Mouse (Mus musculus): ENCODE data around the gene Zfp740. TPM values are rescaled to one million over a fixed set of nuclear protein-coding genes. Genes with fewer than 3 reads are reported as not detected.
"Not testable (repeated sequence)": the region's sequence is repeated elsewhere in the genome, so short reads cannot be mapped to it uniquely, and the experiment has no call there.

Gene Zfp740
- 31.1 and 38.4 TPM in 2 replicates for total RNA-seq (2014; rRNA removed; ENCODE audit: low replicate concordance)
- 17.7 and 18.8 TPM in 2 replicates for polyA plus RNA-seq (2015; fragmentation: Nextera tagmentation; extraction: Ambion mirVana)

- under 1% methylated on average over 56 of the region's 68 CpGs for WGBS
- DNase-seq (ENCODE audit: low spot score), result peak; percentile 97
These were observed at the start of gene Zfp740 for GRCm38 (mm10) chr15:102202971-102203834. TSS of gene Zfp740 (plus strand) at chr15:102203249.

GRCm38 (mm10) chr15:102155006-102155405, 48.0 kb upstream of the Zfp740 start:
- H3K4me3 ChIP-seq (ENCODE audit: low read depth, low read length); H3K27me3 ChIP-seq (ENCODE audit: control insufficient read depth, insufficient read depth, low read length); H3K4me1 ChIP-seq (ENCODE audit: control insufficient read depth, insufficient read depth); ATAC-seq (ENCODE audit: insufficient read depth, low read depth); H3K9ac ChIP-seq (replicated peaks; ENCODE audit: low read depth, low read length); H3K4me2 ChIP-seq (ENCODE audit: low read depth, low read length); DNase-seq (ENCODE audit: low spot score); H3K27ac ChIP-seq (ENCODE audit: low read depth); H3K9me3 ChIP-seq (replicated peaks; ENCODE audit: control insufficient read depth, low read length); H3K36me3 ChIP-seq (replicated peaks; ENCODE audit: control insufficient read depth, insufficient read depth, low read length): not testable (repeated sequence)
- 87% methylated on average over 6 of the region's 6 CpGs for WGBS

More at GRCm38 (mm10) chr15:102202971-102203834, at the start of gene Zfp740:
- Histone ChIP-seq H3K4me1 (ENCODE audit: control insufficient read depth, insufficient read depth) (peaks cover 22% of the 10 kb centered on the region), H3K36me3 (replicated peaks; ENCODE audit: control insufficient read depth, insufficient read depth, low read length) (peaks cover 20% of the 10 kb centered on the region), H3K9ac (replicated peaks; ENCODE audit: low read depth, low read length) (peak within 1 kb of the TSS; percentile 93), H3K27ac (ENCODE audit: low read depth) (peak within 1 kb of the TSS; percentile 99), H3K4me2 (ENCODE audit: low read depth, low read length) (peak within 1 kb of the TSS; percentile 89), H3K9me3 (replicated peaks; ENCODE audit: control insufficient read depth, low read length) (no peaks in the 10 kb centered on the region), H3K4me3 (ENCODE audit: low read depth, low read length) (peak within 1 kb of the TSS; percentile 95), H3K27me3 (ENCODE audit: control insufficient read depth, insufficient read depth, low read length) (no peaks in the 10 kb centered on the region)
- peak; percentile 98 for ATAC-seq (ENCODE audit: insufficient read depth, low read depth)
- peak; percentile 77; the same call in 1 of the 2 replicates for TF ChIP-seq EP300 (IDR thresholded peaks at IDR 0.05; ENCODE audit: low read depth)
- no peak for TF ChIP-seq CTCF (IDR thresholded peaks at IDR 0.05; ENCODE audit: low read depth)

- H3K27me3 ChIP-seq (ENCODE audit: control insufficient read depth, insufficient read depth, low read length), result no peaks in the 10 kb centered on the region
- no peak overlapping the region for H3K4me3 ChIP-seq (ENCODE audit: low read depth, low read length)
- H3K9me3 ChIP-seq (replicated peaks; ENCODE audit: control insufficient read depth, low read length), result no peaks in the 10 kb centered on the region
- DNase-seq (ENCODE audit: low spot score), result no peak
- no peak overlapping the region for H3K27ac ChIP-seq (ENCODE audit: low read depth)
- H3K9ac ChIP-seq (replicated peaks; ENCODE audit: low read depth, low read length), result no peak overlapping the region
- TF ChIP-seq EP300 (IDR thresholded peaks at IDR 0.05; ENCODE audit: low read depth) (no peak), CTCF (IDR thresholded peaks at IDR 0.05; ENCODE audit: low read depth) (no peak)
- no peak overlapping the region for H3K4me2 ChIP-seq (ENCODE audit: low read depth, low read length)
- no peak for ATAC-seq (ENCODE audit: insufficient read depth, low read depth)
- H3K4me1 ChIP-seq (ENCODE audit: control insufficient read depth, insufficient read depth), result 0 out of 2 replicates have a peak, but pooled peaks cover 3% of the 10 kb centered on the region
- 42% methylated on average over 20 of the region's 20 CpGs for WGBS
- H3K36me3 ChIP-seq (replicated peaks; ENCODE audit: control insufficient read depth, insufficient read depth, low read length), result no peaks in the 10 kb centered on the region
These were observed 46.2 kb upstream of the Zfp740 start for GRCm38 (mm10) chr15:102156836-102157235.

GRCm38 (mm10) chr15:102160415-102161060, 42.5 kb upstream of the Zfp740 start:
- no peaks in the 10 kb centered on the region for H3K27me3 ChIP-seq (ENCODE audit: control insufficient read depth, insufficient read depth, low read length)
- no peak overlapping the region for H3K4me2 ChIP-seq (ENCODE audit: low read depth, low read length)
- H3K9me3 ChIP-seq (replicated peaks; ENCODE audit: control insufficient read depth, low read length), result no peaks in the 10 kb centered on the region
- no peak overlapping the region for H3K27ac ChIP-seq (ENCODE audit: low read depth)
- no peaks in the 10 kb centered on the region for H3K36me3 ChIP-seq (replicated peaks; ENCODE audit: control insufficient read depth, insufficient read depth, low read length)
- no peak for ATAC-seq (ENCODE audit: insufficient read depth, low read depth)
- no peak for DNase-seq (ENCODE audit: low spot score)
- no peak overlapping the region for H3K4me3 ChIP-seq (ENCODE audit: low read depth, low read length)
- 0 out of 2 replicates have a peak, but pooled peaks cover 3% of the 10 kb centered on the region for H3K4me1 ChIP-seq (ENCODE audit: control insufficient read depth, insufficient read depth)
- 50% methylated on average over 26 of the region's 27 CpGs for WGBS
- no peak for TF ChIP-seq EP300 (IDR thresholded peaks at IDR 0.05; ENCODE audit: low read depth)
- H3K9ac ChIP-seq (replicated peaks; ENCODE audit: low read depth, low read length), result no peak overlapping the region

- H3K27me3 ChIP-seq (ENCODE audit: control insufficient read depth, insufficient read depth, low read length), result no peaks in the 10 kb centered on the region
- TF ChIP-seq EP300 (IDR thresholded peaks at IDR 0.05; ENCODE audit: low read depth) (no peak), CTCF (IDR thresholded peaks at IDR 0.05; ENCODE audit: low read depth) (no peak)
- ATAC-seq (ENCODE audit: insufficient read depth, low read depth) (no peak), DNase-seq (ENCODE audit: low spot score) (no peak)
- H3K9ac ChIP-seq (replicated peaks; ENCODE audit: low read depth, low read length), result no peak overlapping the region
- peaks cover 11% of the 10 kb centered on the region for H3K4me1 ChIP-seq (ENCODE audit: control insufficient read depth, insufficient read depth)
- no peak overlapping the region for H3K27ac ChIP-seq (ENCODE audit: low read depth)
- no peaks in the 10 kb centered on the region for H3K9me3 ChIP-seq (replicated peaks; ENCODE audit: control insufficient read depth, low read length)
- WGBS, result 44% methylated on average over 3 of the region's 3 CpGs
- no peak overlapping the region for H3K4me3 ChIP-seq (ENCODE audit: low read depth, low read length)
- no peak overlapping the region for H3K4me2 ChIP-seq (ENCODE audit: low read depth, low read length)
- no peaks in the 10 kb centered on the region for H3K36me3 ChIP-seq (replicated peaks; ENCODE audit: control insufficient read depth, insufficient read depth, low read length)
These were observed 39.0 kb upstream of the Zfp740 start for GRCm38 (mm10) chr15:102163900-102164693.
